Mouse (Mus musculus) liver, embryonic 14 days (tissue): ENCODE results near the gene Prr15l. TPM values are rescaled to one million over a fixed set of nuclear protein-coding genes. Genes with fewer than 3 reads are reported as not detected.

Source experiments
- polyA plus RNA-seq: library from polyadenylated mRNA; depleted of rRNA; stranded (reverse); fragments of >200 nt; gene quantifications from 2 replicates; pipeline ENCODE4 v1.2.3, GENCODE M21; 2012; rRNA removed

Prr15l gene
- polyA plus RNA-seq = 1.9 and 2.2 TPM in 2 replicates

GRCm38 (mm10) chr11:96928088-96928487, at the start of gene Prr15l:
Prr15l (plus strand) TSS chr11:96928104.

GRCm38 (mm10) chr11:96916044-96916884, 11.6 kb upstream of the Prr15l start, which contains the start of gene Cdk5rap3:
Cdk5rap3 (minus strand) TSS chr11:96916496.

GRCm38 (mm10) chr11:96943746-96944304, 15.9 kb downstream of the Prr15l start, which contains the start of gene Pnpo:
Pnpo (minus strand) TSS chr11:96943986.

DNA sequence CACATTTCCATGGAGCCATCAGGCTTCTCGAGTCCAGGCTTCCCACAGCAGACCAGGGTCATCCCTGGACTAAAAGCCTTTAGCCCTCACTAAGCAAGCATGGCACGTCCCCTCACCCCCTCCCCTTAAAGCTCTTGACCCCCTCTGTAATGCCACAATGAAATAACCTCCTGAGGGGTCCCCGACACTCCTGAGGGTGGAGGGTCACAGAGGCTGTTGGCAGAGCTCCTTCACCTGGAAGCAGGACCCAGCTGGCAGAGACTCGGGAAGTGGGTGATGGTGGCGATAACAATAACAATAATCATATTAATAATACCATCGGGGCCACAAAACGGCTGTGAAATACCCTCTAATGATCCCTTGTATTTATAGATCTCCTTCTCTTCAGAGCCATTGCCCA, 55.0 kb downstream of the Prr15l start, which contains the start of gene Sp2:
Gene Sp2 (minus strand): TSS at position 101 of the 400 bp plus-strand sequence.

Other genes starting within 250 kb of the Prr15l start
- gene Snx11, start 150.5 kb upstream of the Prr15l start, polyA plus RNA-seq = 7.9 and 10.8 TPM in 2 replicates
- gene Cbx1, start 139.0 kb upstream of the Prr15l start, polyA plus RNA-seq = 26.4 and 28.4 TPM in 2 replicates
- gene Nfe2l1, start 98.1 kb upstream of the Prr15l start, polyA plus RNA-seq = 14.4 and 16.3 TPM in 2 replicates
- 9.9 and 10.1 TPM in 2 replicates for gene Copz2, start 78.2 kb upstream of the Prr15l start, polyA plus RNA-seq
- gene Cdk5rap3, start 11.6 kb upstream of the Prr15l start, polyA plus RNA-seq = 19.3 and 21.0 TPM in 2 replicates
- gene Pnpo, start 15.9 kb downstream of the Prr15l start, polyA plus RNA-seq = 314 and 383 TPM in 2 replicates
- gene Sp2, start 54.9 kb downstream of the Prr15l start, polyA plus RNA-seq = 6.3 and 8.3 TPM in 2 replicates
- gene Sp6, start 85.3 kb downstream of the Prr15l start, polyA plus RNA-seq = 0.03 and 0.08 TPM in 2 replicates
- 5.3 and 5.8 TPM in 2 replicates for gene Scrn2, start 101.8 kb downstream of the Prr15l start, polyA plus RNA-seq
- gene Lrrc46, start 113.3 kb downstream of the Prr15l start, polyA plus RNA-seq = 0.24 and 0.27 TPM in 2 replicates
- gene Mrpl10, start 113.5 kb downstream of the Prr15l start, polyA plus RNA-seq = 25.7 and 31.4 TPM in 2 replicates
- 2.5 and 3.3 TPM in 2 replicates for gene Osbpl7, start 122.5 kb downstream of the Prr15l start, polyA plus RNA-seq
- 0.02 and 0.03 TPM in 2 replicates for gene Tbx21, start 187.2 kb downstream of the Prr15l start, polyA plus RNA-seq
- 2.3 and 2.6 TPM in 2 replicates for gene Tbkbp1, start 223.4 kb downstream of the Prr15l start, polyA plus RNA-seq